Mouse (Mus musculus): ENCODE results near the gene Dmgdh. TPM values are rescaled to one million over a fixed set of nuclear protein-coding genes. Genes with fewer than 3 reads are reported as not detected.

The Dmgdh gene
- polyA plus RNA-seq, 1 experiment from 2014 or later: not detected

DNA sequence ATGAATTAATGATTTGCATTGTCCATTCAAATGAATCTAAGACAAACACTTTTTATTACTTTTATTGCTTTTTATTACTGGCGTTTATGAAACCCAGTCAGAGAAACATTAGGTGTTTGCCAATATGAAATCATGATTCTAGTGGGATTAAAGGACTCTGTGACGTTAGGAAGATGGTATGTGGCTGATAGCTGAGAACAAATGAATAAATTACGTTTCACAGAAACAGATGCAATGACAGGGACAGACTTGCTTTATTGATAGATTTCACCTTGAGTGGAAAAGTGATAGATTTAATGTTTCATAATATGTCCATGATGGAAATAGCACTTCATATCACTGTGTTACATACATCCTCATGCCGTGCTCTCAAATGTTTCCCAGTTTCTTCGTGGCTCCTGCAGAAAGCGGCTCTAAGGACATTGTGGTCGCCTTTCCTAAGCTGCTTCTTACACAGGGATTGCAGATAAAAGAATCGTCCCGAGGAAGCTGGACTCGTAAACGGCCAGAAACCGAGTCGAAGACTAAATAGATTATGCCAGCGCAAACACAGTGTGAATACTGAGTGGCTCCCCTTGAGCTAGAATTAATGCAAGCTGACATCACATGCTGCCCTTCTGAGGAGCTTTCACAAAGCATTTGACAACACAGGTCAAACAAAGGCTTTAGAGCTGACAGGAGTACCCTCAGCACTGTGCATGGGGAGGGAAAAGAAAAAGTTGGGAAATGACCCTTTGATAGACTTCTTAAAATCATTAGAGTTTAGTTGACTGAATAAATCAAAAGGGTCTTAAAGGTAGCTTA, 78.6 kb downstream of the Dmgdh start:
- Histone ChIP-seq H3K4me1 (ENCODE audit: control insufficient read depth, insufficient read depth, low read length) (no peaks in the 10 kb centered on the region), H3K4me3 (ENCODE audit: low read depth, low read length) (no peak overlapping the region), H3K27me3 (ENCODE audit: control insufficient read depth, insufficient read depth, low read length) (no peaks in the 10 kb centered on the region), H3K9me3 (ENCODE audit: control insufficient read depth, low read length) (no peaks in the 10 kb centered on the region), H3K9ac (ENCODE audit: low read length) (no peak overlapping the region), H3K36me3 (ENCODE audit: control insufficient read depth, insufficient read depth, low read length) (no peaks in the 10 kb centered on the region), H3K4me2 (ENCODE audit: low read depth, severe bottlenecking) (no peak overlapping the region), H3K27ac (replicated peaks; ENCODE audit: low read depth, low read length) (no peak overlapping the region)
- no peak for ATAC-seq (ENCODE audit: insufficient number of reproducible peaks, low FRiP score, low TSS enrichment, low read depth)
- WGBS: 78% methylated on average over 14 of the region's 14 CpGs
- no peak for DNase-seq (ENCODE audit: low spot score)

DNA sequence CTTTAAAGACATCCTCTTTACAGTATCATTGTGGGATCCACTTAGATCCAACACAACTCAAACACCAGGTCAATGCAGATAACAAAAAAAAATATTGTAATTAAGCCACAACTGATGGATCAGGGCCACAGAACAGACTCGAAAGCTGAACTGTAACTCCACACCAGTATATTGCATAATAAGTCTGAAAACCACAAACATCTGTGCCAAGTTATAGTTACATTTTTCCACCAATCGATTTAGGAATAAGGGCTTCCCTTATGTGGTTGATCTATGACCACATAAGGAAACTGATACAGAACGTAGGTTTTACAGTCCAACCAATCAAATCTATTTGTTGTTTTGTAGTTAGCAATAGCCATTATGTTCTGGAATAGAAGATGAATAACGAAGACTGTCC, 80.9 kb downstream of the Dmgdh start:
- Histone ChIP-seq H3K4me1 (ENCODE audit: control insufficient read depth, insufficient read depth, low read length) (0 out of 2 replicates have a peak, but pooled peaks cover 3% of the 10 kb centered on the region), H3K27me3 (ENCODE audit: control insufficient read depth, insufficient read depth, low read length) (no peaks in the 10 kb centered on the region), H3K9me3 (ENCODE audit: control insufficient read depth, low read length) (no peaks in the 10 kb centered on the region), H3K4me2 (ENCODE audit: low read depth, severe bottlenecking) (no peak overlapping the region), H3K36me3 (ENCODE audit: control insufficient read depth, insufficient read depth, low read length) (no peaks in the 10 kb centered on the region), H3K4me3 (ENCODE audit: low read depth, low read length) (no peak overlapping the region), H3K27ac (replicated peaks; ENCODE audit: low read depth, low read length) (no peak overlapping the region), H3K9ac (ENCODE audit: low read length) (no peak overlapping the region)
- DNase-seq (ENCODE audit: low spot score) (no peak), ATAC-seq (ENCODE audit: insufficient number of reproducible peaks, low FRiP score, low TSS enrichment, low read depth) (no peak)
- 87% methylated on average over 4 of the region's 4 CpGs for WGBS

DNA sequence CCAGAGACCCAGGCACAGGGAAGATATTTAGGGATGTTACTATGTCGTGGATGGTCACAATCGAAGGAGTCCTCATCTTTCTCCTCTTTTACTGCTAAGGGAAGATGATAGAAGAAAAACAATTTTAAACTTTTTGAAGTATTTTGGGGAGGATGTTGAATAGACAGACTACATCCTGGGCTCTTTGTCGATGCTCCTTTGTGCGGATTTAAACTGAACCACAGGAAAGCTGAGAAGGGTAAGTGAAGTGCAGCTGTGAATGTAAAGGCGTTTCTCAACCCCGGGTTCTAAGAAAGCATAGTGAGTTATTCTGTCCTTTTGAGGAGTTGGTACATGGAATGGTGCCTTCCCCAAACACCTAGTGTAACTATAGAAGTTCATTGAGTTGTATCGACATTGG, 82.4 kb downstream of the Dmgdh start:
- Histone ChIP-seq H3K4me3 (ENCODE audit: low read depth, low read length) (no peak overlapping the region), H3K36me3 (ENCODE audit: control insufficient read depth, insufficient read depth, low read length) (no peaks in the 10 kb centered on the region), H3K27me3 (ENCODE audit: control insufficient read depth, insufficient read depth, low read length) (no peaks in the 10 kb centered on the region), H3K4me1 (ENCODE audit: control insufficient read depth, insufficient read depth, low read length) (0 out of 2 replicates have a peak, but pooled peaks cover 3% of the 10 kb centered on the region), H3K4me2 (ENCODE audit: low read depth, severe bottlenecking) (no peak overlapping the region), H3K27ac (replicated peaks; ENCODE audit: low read depth, low read length) (no peak overlapping the region), H3K9ac (ENCODE audit: low read length) (no peak overlapping the region), H3K9me3 (ENCODE audit: control insufficient read depth, low read length) (no peaks in the 10 kb centered on the region)
- ATAC-seq (ENCODE audit: insufficient number of reproducible peaks, low FRiP score, low TSS enrichment, low read depth) (no peak), DNase-seq (ENCODE audit: low spot score) (no peak)
- WGBS: 91% methylated on average over 7 of the region's 7 CpGs

DNA sequence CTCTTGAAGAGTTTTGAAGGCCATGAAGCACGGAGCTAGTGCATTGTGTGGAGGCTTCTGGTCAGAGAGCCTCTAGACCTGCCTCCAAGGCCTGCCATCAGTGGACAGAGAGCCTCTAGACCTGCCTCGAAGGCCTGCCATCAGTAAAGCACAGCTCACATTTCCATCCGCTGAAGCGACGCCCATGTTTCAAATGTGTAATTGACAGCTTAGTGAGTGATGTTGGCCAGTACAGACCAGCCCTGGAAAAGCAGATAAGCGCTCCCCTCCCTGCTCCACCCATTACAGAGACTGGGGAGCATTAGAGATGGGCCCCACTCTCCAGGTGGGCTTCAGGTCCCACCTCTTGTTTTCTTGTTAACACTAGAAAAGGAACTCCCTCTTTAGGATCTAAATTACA, 83.3 kb downstream of the Dmgdh start:
- H3K4me3 ChIP-seq (ENCODE audit: low read depth, low read length): no peak overlapping the region
- H3K9me3 ChIP-seq (ENCODE audit: control insufficient read depth, low read length): no peaks in the 10 kb centered on the region
- no peak overlapping the region for H3K27ac ChIP-seq (replicated peaks; ENCODE audit: low read depth, low read length)
- H3K9ac ChIP-seq (ENCODE audit: low read length): no peak overlapping the region
- WGBS: 75% methylated on average over 6 of the region's 6 CpGs
- H3K36me3 ChIP-seq (ENCODE audit: control insufficient read depth, insufficient read depth, low read length): no peaks in the 10 kb centered on the region
- H3K4me2 ChIP-seq (ENCODE audit: low read depth, severe bottlenecking): no peak overlapping the region
- ATAC-seq (ENCODE audit: insufficient number of reproducible peaks, low FRiP score, low TSS enrichment, low read depth) (no peak), DNase-seq (ENCODE audit: low spot score) (no peak)
- H3K4me1 ChIP-seq (ENCODE audit: control insufficient read depth, insufficient read depth, low read length): 0 out of 2 replicates have a peak, but pooled peaks cover 3% of the 10 kb centered on the region
- no peaks in the 10 kb centered on the region for H3K27me3 ChIP-seq (ENCODE audit: control insufficient read depth, insufficient read depth, low read length)

DNA sequence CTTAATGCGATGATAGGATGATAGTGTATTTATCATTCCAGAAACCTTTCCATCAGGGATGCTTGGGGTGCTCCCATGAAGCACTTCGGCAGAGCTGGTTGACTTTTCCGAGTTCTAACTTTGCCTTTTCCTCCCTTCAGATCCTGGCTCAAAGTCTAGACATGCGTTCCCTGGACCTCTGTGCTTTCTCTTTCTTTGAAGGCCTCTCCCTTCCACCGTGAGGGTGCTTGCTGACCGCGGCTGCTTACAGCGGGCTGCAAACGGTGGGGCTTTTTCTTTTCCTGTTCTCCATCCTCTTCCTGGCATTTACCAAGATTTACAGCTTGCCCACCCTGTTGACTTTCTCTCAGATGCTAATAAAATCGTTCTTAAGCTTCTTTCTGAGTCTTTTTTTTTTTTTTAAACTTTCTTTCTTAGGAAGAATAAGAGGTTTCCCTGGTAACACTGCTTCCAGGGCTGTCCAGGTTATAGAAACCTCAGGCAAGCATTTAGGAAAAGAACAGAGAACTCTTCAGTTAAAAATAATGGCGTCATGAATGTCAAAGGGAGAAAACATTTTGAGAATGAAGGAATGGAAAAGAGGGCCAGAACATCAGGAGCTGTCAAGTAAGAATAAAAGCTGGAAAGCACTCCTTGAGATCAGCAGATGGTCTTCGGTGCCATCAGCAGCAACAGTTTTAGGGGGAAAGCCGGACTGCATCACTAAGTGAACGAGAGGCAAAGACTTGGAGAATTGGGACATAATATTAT, 84.1 kb downstream of the Dmgdh start:
- ATAC-seq (ENCODE audit: insufficient number of reproducible peaks, low FRiP score, low TSS enrichment, low read depth) (no peak), DNase-seq (ENCODE audit: low spot score) (no peak)
- 58% methylated on average over 14 of the region's 14 CpGs for WGBS
- no peak overlapping the region for H3K27ac ChIP-seq (replicated peaks; ENCODE audit: low read depth, low read length)
- H3K4me1 ChIP-seq (ENCODE audit: control insufficient read depth, insufficient read depth, low read length): 0 out of 2 replicates have a peak, but pooled peaks cover 3% of the 10 kb centered on the region
- no peaks in the 10 kb centered on the region for H3K9me3 ChIP-seq (ENCODE audit: control insufficient read depth, low read length)
- H3K27me3 ChIP-seq (ENCODE audit: control insufficient read depth, insufficient read depth, low read length): no peaks in the 10 kb centered on the region
- no peaks in the 10 kb centered on the region for H3K36me3 ChIP-seq (ENCODE audit: control insufficient read depth, insufficient read depth, low read length)
- H3K4me3 ChIP-seq (ENCODE audit: low read depth, low read length): no peak overlapping the region
- no peak overlapping the region for H3K9ac ChIP-seq (ENCODE audit: low read length)
- no peak overlapping the region for H3K4me2 ChIP-seq (ENCODE audit: low read depth, severe bottlenecking)

DNA sequence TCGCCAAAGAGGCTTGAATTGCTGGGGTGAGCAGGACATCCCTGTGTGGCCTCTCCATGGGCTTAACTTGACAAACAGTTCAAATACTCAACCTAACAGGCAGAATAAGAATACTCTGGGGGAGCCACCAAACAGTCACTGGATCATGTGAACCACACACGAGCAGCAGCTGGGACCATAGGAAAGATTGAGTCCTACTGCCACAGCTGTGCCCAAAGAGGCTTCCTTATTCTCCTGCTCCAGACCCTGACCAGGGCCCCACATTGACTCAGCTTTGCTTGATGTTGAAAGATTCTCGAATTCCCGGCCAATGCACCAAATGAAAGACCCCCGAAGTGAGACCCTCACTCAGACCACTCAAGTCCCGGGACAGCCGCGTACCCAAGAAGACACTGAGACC, 87.6 kb downstream of the Dmgdh start:
- no peak overlapping the region for H3K27ac ChIP-seq (replicated peaks; ENCODE audit: low read depth, low read length)
- H3K9me3 ChIP-seq (ENCODE audit: control insufficient read depth, low read length): no peaks in the 10 kb centered on the region
- no peak for ATAC-seq (ENCODE audit: insufficient number of reproducible peaks, low FRiP score, low TSS enrichment, low read depth)
- H3K4me2 ChIP-seq (ENCODE audit: low read depth, severe bottlenecking): no peak overlapping the region
- no peak for DNase-seq (ENCODE audit: low spot score)
- no peak overlapping the region for H3K4me3 ChIP-seq (ENCODE audit: low read depth, low read length)
- H3K36me3 ChIP-seq (ENCODE audit: control insufficient read depth, insufficient read depth, low read length): no peaks in the 10 kb centered on the region
- H3K27me3 ChIP-seq (ENCODE audit: control insufficient read depth, insufficient read depth, low read length): no peaks in the 10 kb centered on the region
- 0 out of 2 replicates have a peak, but pooled peaks cover 3% of the 10 kb centered on the region for H3K4me1 ChIP-seq (ENCODE audit: control insufficient read depth, insufficient read depth, low read length)
- 94% methylated on average over 8 of the region's 8 CpGs for WGBS
- H3K9ac ChIP-seq (ENCODE audit: low read length): no peak overlapping the region

DNA sequence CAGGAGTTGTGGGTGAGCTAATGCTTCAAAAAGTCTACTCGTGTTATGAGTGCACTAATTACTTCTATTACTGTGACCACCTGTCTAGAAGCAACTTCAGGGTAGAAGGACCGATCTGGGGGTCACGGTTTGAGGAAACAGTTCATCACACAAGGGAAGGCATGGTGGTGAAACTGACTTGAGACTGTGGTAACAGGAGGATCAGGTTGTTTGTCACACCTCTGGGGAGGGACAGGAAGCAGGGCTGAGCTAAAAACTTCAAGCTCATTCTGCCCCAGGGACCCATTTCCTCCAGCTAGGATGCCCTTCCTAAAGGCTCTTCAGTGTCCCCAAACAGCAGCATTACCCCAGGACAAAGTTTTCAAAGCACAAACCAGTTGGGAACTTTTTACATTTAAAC, 88.6 kb downstream of the Dmgdh start:
- H3K4me3 ChIP-seq (ENCODE audit: low read depth, low read length): no peak overlapping the region
- no peaks in the 10 kb centered on the region for H3K9me3 ChIP-seq (ENCODE audit: control insufficient read depth, low read length)
- H3K27ac ChIP-seq (replicated peaks; ENCODE audit: low read depth, low read length): no peak overlapping the region
- no peak overlapping the region for H3K4me2 ChIP-seq (ENCODE audit: low read depth, severe bottlenecking)
- DNase-seq (ENCODE audit: low spot score): no peak
- no peak overlapping the region for H3K9ac ChIP-seq (ENCODE audit: low read length)
- no peaks in the 10 kb centered on the region for H3K36me3 ChIP-seq (ENCODE audit: control insufficient read depth, insufficient read depth, low read length)
- no peaks in the 10 kb centered on the region for H3K27me3 ChIP-seq (ENCODE audit: control insufficient read depth, insufficient read depth, low read length)
- H3K4me1 ChIP-seq (ENCODE audit: control insufficient read depth, insufficient read depth, low read length): 0 out of 2 replicates have a peak, but pooled peaks cover 3% of the 10 kb centered on the region
- WGBS: 83% methylated on average over 3 of the region's 3 CpGs
- no peak for ATAC-seq (ENCODE audit: insufficient number of reproducible peaks, low FRiP score, low TSS enrichment, low read depth)

DNA sequence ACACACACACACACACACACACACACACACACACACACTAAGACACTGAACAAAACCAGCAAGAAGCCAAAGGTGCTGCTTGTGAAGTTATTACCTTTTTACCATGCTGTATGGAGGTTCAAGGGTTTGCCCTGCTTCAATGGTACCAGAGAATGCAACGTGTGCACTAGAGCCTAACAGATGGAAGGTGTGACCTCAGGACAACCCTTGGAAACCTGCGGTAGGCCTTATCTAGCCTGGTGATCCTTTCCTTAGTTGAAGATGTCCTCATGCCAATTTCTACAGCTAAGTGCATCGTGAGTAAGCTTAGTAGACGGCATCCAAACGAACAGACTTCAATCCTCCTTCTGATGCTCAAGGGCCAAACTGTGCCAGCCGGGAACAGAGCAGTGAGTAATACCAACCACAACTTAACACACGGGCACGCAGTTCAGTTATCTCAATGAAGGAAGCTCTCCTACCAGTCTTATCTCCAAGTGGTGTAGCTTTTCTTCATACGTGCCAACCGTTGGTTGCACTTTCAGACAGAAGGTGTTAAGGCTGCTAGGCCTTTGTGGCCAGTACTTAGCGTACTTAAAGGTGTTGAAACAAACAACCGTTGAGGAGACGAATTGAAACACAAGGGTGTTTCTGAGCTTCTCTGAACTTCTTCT, 90.2 kb downstream of the Dmgdh start:
- DNase-seq (ENCODE audit: low spot score) (no peak), ATAC-seq (ENCODE audit: insufficient number of reproducible peaks, low FRiP score, low TSS enrichment, low read depth) (no peak)
- Histone ChIP-seq H3K4me3 (ENCODE audit: low read depth, low read length) (no peak overlapping the region), H3K4me2 (ENCODE audit: low read depth, severe bottlenecking) (no peak overlapping the region), H3K4me1 (ENCODE audit: control insufficient read depth, insufficient read depth, low read length) (no peaks in the 10 kb centered on the region), H3K36me3 (ENCODE audit: control insufficient read depth, insufficient read depth, low read length) (no peaks in the 10 kb centered on the region), H3K27me3 (ENCODE audit: control insufficient read depth, insufficient read depth, low read length) (no peaks in the 10 kb centered on the region), H3K27ac (replicated peaks; ENCODE audit: low read depth, low read length) (no peak overlapping the region), H3K9me3 (ENCODE audit: control insufficient read depth, low read length) (no peaks in the 10 kb centered on the region), H3K9ac (ENCODE audit: low read length) (no peak overlapping the region)
- WGBS: 85% methylated on average over 13 of the region's 13 CpGs
